Mouse (Mus musculus): ENCODE data around the gene Kcnj15.

GRCm38 (mm10) chr16:95239209-95239925 is 18.0 kb upstream of the Kcnj15 start:
- no peak for TF ChIP-seq EP300 (optimal IDR thresholded peaks at IDR 0.05)
- TF ChIP-seq CTCF (IDR thresholded peaks at IDR 0.05; ENCODE audit: low read depth) = no peak
